Mouse (Mus musculus): ENCODE measurements at regions not wholly inside any gene's neighbourhood (a gene's known extent, or its start where the extent isn't known, plus 50 kb on each side); places are given as distances from the start of the nearest gene placed in this dataset.

GRCm38 (mm10) chr9:94589672-94590071 lies 51.8 kb upstream of the 1190002N15Rik start:
- no peak for DNase-seq (ENCODE audit: extremely low spot score in 1 of 2, low spot score in 1 of 2)

- no peak for DNase-seq (ENCODE audit: extremely low spot score in 1 of 2, low spot score in 1 of 2)
Measured at GRCm38 (mm10) chr9:94604993-94605392, 64.7 kb upstream of the Slc9a9 start.

- DNase-seq (ENCODE audit: extremely low spot score in 1 of 2, low spot score in 1 of 2) = no peak
Measured at GRCm38 (mm10) chr9:94606422-94606821, 63.3 kb upstream of the Slc9a9 start.

- DNase-seq (ENCODE audit: extremely low spot score in 1 of 2, low spot score in 1 of 2) = peak in 1 of 2 experiments; percentile 42
Measured at GRCm38 (mm10) chr9:94607011-94607749, 62.5 kb upstream of the Slc9a9 start.

- DNase-seq (ENCODE audit: extremely low spot score in 1 of 2, low spot score in 1 of 2) = no peak
Measured at GRCm38 (mm10) chr9:94607750-94608106, 62.0 kb upstream of the Slc9a9 start.

GRCm38 (mm10) chr9:94610101-94610500 lies 59.6 kb upstream of the Slc9a9 start:
- no peak for DNase-seq (ENCODE audit: extremely low spot score in 1 of 2, low spot score in 1 of 2)

- DNase-seq (ENCODE audit: extremely low spot score in 1 of 2, low spot score in 1 of 2) = peak in 1 of 2 experiments; percentile 40
Measured at GRCm38 (mm10) chr9:94610600-94611337, 58.9 kb upstream of the Slc9a9 start.

- peak; percentile 57 to 87 for DNase-seq (ENCODE audit: extremely low spot score in 1 of 2, low spot score in 1 of 2)
Measured at GRCm38 (mm10) chr9:94613891-94614671, 55.6 kb upstream of the Slc9a9 start.

- DNase-seq (ENCODE audit: extremely low spot score in 1 of 2, low spot score in 1 of 2) = no peak
Measured at GRCm38 (mm10) chr9:94615205-94615604, 54.5 kb upstream of the Slc9a9 start.

GRCm38 (mm10) chr9:94618079-94618786 lies 51.5 kb upstream of the Slc9a9 start:
- no peak for DNase-seq (ENCODE audit: extremely low spot score in 1 of 2, low spot score in 1 of 2)
